Mouse (Mus musculus): ENCODE data around the gene Parm1. TPM values are rescaled to one million over a fixed set of nuclear protein-coding genes. Genes with fewer than 3 reads are reported as not detected.

Gene Parm1
- polyA plus RNA-seq, 1 experiment from 2014 or later: 30.4 TPM

DNA sequence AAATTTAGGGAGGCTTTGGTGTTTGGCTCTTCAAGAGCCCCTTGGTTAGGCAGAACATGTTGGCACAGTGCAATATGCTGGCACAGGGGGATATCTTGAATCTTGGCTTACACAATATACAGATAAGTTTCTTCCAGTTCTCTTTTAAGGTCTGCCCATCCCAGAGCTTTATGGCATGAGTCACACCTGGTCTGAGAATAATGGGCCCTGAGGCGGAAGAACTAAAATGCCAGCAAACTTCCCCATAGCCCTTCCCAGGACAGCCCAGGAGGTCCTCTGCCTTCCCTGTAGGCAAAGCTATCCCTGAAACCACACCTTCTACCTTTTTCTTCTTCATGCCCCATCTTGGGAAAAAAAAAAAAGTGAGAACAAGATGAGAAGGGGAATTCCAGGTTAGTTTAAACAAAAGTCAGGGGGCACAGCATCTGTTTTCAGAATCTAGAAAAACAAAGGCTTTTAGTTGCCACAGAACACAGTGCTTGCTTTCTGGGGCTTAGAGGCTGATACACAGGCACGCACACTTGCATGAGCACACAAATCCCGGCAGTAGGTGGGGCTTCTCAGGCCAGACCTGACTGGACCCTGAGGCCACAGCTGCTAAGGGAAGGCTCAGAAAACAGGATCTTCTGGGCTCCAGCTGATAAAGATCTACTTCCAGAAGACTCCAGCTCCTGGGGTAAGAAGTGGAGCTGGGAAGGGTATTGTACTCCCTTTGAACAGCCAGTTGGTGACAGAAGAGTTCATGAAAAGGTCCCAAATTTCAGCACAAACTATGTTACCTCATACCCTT lies 92.3 kb downstream of the Parm1 start:
- H3K4me1 ChIP-seq: peaks cover 23% of the 10 kb centered on the region
- H3K4me2 ChIP-seq: no peak overlapping the region
- H3K27ac ChIP-seq (replicated peaks): no peak overlapping the region
- H3K27me3 ChIP-seq (replicated peaks): no peaks in the 10 kb centered on the region
- ATAC-seq (ENCODE audit: extremely low read depth, insufficient number of reproducible peaks, low FRiP score, low TSS enrichment): no peak
- 61% methylated on average over 3 of the region's 3 CpGs for WGBS
- H3K9me3 ChIP-seq: no peaks in the 10 kb centered on the region
- H3K36me3 ChIP-seq: peaks cover 16% of the 10 kb centered on the region
- H3K4me3 ChIP-seq: no peak overlapping the region
- H3K9ac ChIP-seq: no peak overlapping the region

DNA sequence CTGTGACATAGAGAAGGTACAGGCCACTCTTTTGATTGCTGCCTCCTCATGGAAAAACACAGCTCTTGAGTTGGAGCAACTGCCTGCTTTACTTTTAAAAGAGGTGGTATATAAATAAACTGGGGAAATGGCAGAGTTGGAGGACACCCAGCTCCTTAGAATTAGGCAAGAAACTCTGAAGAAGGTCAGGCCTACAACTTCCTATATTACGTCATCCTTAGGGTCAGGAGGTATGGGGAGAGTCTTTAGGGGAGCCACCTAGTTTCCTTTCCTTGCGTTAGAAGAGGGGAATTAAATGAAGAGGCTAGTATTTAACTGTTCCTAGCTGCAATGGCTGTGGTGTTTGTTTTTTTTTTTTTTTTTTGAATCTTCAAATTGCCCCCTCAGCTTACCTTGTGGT lies 93.1 kb downstream of the Parm1 start:
- no peak overlapping the region for H3K9ac ChIP-seq
- H3K4me2 ChIP-seq: no peak overlapping the region
- no peak for ATAC-seq (ENCODE audit: extremely low read depth, insufficient number of reproducible peaks, low FRiP score, low TSS enrichment)
- no peak overlapping the region for H3K27ac ChIP-seq (replicated peaks)
- WGBS: 75% methylated on average over 2 of the region's 2 CpGs
- no peaks in the 10 kb centered on the region for H3K27me3 ChIP-seq (replicated peaks)
- H3K4me3 ChIP-seq: no peak overlapping the region
- no peaks in the 10 kb centered on the region for H3K9me3 ChIP-seq
- peaks cover 23% of the 10 kb centered on the region for H3K4me1 ChIP-seq
- H3K36me3 ChIP-seq: peaks cover 16% of the 10 kb centered on the region

DNA sequence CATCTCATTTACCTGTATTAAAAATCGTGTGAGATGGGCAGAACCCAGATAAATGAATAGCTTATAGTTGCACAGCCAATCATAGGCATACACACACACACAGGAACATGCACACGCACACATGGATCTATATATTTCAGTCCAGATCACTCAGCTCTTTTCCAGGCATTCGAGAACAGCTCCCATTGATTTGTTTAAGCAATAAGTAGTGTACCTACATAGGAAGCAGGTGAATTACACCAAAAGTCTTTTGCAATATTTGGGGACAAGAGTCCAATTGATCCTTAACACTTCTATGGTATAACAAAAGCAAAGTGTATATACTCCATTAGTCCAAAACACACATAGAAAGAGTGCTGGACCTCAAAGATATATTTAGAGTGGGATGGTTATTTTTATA lies 94.2 kb downstream of the Parm1 start:
- Histone ChIP-seq H3K4me3 (no peak overlapping the region), H3K27me3 (replicated peaks) (no peaks in the 10 kb centered on the region), H3K4me1 (peaks cover 26% of the 10 kb centered on the region), H3K4me2 (no peak overlapping the region), H3K36me3 (peaks cover 16% of the 10 kb centered on the region), H3K9me3 (no peaks in the 10 kb centered on the region), H3K9ac (no peak overlapping the region), H3K27ac (replicated peaks) (no peak overlapping the region)
- no peak for ATAC-seq (ENCODE audit: extremely low read depth, insufficient number of reproducible peaks, low FRiP score, low TSS enrichment)
- WGBS: 74% methylated on average over 3 of the region's 3 CpGs

DNA sequence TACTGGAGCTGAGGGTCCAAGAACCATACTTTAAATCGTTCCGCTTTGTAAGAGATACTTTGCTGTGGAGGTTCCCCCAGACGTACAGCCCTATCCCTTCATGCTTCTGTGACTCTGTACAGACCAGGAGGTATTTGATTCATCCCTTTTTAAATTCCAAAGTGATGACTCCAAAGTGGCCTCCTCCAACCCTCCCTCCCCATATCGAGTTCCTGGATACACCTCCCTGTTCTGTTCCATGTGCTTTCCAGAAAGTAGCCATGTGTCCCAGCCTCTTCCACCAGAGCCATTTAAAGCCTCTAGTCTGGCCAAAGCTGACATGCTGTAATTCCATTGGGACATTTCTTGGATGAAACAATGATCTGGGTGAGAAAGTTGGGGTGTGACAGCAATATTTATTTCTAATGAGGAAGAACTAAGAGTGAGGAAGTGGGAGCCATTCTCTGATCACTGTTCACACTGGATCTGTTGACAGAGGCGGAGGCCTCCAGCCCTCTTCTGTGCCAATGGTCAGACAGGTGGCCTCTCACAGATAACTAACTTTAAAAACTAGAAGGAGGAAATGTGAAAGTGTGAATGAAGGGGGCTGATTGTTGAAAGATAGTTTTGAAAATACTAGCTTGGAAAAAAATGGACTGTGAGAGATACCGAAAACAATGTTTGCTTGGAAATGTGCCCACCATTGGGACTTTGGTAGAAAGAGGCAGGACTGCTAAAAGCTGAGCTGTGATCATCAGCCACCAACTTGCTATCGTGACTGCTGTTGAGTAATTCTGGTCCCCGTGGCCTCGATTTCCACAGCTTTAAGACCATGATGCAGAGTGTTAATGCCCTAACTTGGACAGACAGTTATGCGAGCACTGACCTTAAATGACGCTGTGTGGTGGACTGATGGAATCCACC lies 100.2 kb downstream of the Parm1 start:
- Histone ChIP-seq H3K9ac (no peak overlapping the region), H3K4me2 (no peak overlapping the region), H3K9me3 (no peaks in the 10 kb centered on the region), H3K27ac (replicated peaks) (peak overlapping the region; percentile 65), H3K4me1 (peaks cover 29% of the 10 kb centered on the region), H3K27me3 (replicated peaks) (no peaks in the 10 kb centered on the region), H3K4me3 (no peak overlapping the region), H3K36me3 (peaks cover 16% of the 10 kb centered on the region)
- no peak for ATAC-seq (ENCODE audit: extremely low read depth, insufficient number of reproducible peaks, low FRiP score, low TSS enrichment)
- 65% methylated on average over 11 of the region's 11 CpGs for WGBS

DNA sequence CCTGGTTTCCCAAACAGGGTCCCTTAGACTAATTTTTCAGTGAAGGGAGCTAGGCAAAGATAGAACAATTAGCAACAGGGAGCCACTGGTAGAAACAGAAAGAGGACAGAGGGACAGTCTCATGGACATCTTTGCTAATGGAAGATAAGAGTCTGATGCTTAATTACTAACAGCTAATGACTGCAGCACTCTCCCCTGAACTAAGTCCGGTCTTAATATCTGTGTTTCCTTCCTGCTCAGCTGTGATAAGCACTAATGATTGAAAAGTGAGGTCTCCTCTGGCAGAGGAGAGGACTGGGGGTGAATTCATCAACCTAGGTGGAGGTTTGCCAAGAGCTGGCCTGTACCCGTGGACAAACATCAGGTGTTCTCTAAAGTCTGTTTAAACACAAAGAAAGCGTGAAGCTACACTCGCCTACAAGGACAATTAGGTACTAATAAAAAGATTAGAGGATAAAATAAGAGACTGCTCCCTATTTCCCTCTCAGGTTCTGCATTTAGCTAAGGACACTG lies 101.3 kb downstream of the Parm1 start:
- H3K9me3 ChIP-seq: no peaks in the 10 kb centered on the region
- H3K9ac ChIP-seq: no peak overlapping the region
- no peak overlapping the region for H3K4me3 ChIP-seq
- no peak overlapping the region for H3K27ac ChIP-seq (replicated peaks)
- H3K4me2 ChIP-seq: no peak overlapping the region
- no peak for ATAC-seq (ENCODE audit: extremely low read depth, insufficient number of reproducible peaks, low FRiP score, low TSS enrichment)
- H3K36me3 ChIP-seq: peaks cover 11% of the 10 kb centered on the region
- H3K4me1 ChIP-seq: peaks cover 29% of the 10 kb centered on the region
- WGBS: 54% methylated on average over 4 of the region's 4 CpGs
- no peaks in the 10 kb centered on the region for H3K27me3 ChIP-seq (replicated peaks)

DNA sequence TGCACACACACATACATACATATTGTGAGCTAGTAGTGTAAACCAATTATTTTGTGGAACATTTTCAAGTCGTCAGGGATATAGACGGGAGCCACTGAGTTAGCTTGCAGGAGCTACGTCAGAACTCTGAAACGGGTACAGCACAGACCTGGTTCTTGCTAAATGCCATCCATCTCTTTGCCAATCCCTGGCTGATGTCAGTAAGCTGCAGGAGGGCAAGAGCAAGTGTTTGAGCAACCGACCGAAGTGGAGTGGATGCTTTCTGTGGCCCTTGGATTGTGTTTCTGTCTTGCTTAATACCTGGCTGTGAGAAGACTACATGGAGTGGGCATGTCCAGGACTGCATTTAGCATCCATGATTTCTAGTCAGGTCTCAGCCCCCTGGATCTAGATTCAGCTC lies 103.8 kb downstream of the Parm1 start:
- Histone ChIP-seq H3K9ac (no peak overlapping the region), H3K27me3 (replicated peaks) (no peaks in the 10 kb centered on the region), H3K36me3 (peaks cover 12% of the 10 kb centered on the region; the same call in 1 of the 2 replicates), H3K4me2 (no peak overlapping the region), H3K27ac (replicated peaks) (no peak overlapping the region), H3K4me3 (no peak overlapping the region), H3K4me1 (peaks cover 29% of the 10 kb centered on the region), H3K9me3 (no peaks in the 10 kb centered on the region)
- no peak for ATAC-seq (ENCODE audit: extremely low read depth, insufficient number of reproducible peaks, low FRiP score, low TSS enrichment)
- 83% methylated on average over 6 of the region's 6 CpGs for WGBS

DNA sequence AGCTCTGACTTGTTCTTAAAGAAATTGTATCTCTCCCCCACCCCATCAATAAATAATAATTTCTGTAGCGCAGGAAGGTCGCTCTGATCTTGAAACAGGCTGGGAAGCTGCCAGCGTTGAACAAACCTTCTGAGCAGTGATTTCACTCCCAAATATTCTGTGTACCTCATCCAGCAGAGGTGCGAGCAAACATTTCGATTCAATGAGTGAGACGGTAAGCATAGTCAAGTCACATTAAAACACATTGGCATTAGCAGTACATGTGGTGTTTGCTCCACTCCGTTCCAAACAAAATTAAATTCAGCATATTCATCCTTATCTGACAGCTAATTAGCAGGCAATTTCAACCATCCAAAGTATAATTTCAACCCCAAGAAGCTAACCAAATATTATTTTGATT lies 109.4 kb downstream of the Parm1 start:
- Histone ChIP-seq H3K4me2 (no peak overlapping the region), H3K4me3 (no peak overlapping the region), H3K9me3 (no peaks in the 10 kb centered on the region), H3K27ac (replicated peaks) (no peak overlapping the region), H3K9ac (no peak overlapping the region), H3K27me3 (replicated peaks) (no peaks in the 10 kb centered on the region), H3K4me1 (peaks cover 17% of the 10 kb centered on the region), H3K36me3 (peaks cover 24% of the 10 kb centered on the region; the same call in 1 of the 2 replicates)
- 85% methylated on average over 7 of the region's 7 CpGs for WGBS
- no peak for ATAC-seq (ENCODE audit: extremely low read depth, insufficient number of reproducible peaks, low FRiP score, low TSS enrichment)

DNA sequence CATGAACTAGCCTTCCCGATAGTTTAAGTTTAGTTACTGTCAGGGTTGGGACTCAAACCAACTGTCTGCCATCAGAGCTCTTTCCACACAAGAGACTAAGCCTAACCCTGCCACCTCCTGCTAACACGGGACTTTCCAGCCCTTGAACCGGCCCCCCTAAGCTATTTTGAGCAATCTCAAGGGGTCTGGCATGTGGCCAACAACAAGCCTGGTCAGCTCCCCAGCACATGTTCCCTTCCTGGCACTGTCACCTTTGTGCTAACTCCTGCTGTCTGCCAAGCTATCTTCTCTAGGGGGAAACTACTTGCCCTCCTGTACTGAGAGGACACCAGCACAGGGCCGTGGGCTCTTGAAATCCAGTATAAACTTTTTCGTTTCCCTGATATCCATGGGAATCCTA lies 112.1 kb downstream of the Parm1 start:
- H3K9ac ChIP-seq: no peak overlapping the region
- peak; percentile 71; the same call in 1 of the 2 replicates for ATAC-seq (ENCODE audit: extremely low read depth, insufficient number of reproducible peaks, low FRiP score, low TSS enrichment)
- H3K4me1 ChIP-seq: peaks cover 17% of the 10 kb centered on the region
- WGBS: 19% methylated on average over 5 of the region's 5 CpGs
- H3K4me2 ChIP-seq: peak overlapping the region; percentile 20; the same call in 1 of the 2 replicates
- no peaks in the 10 kb centered on the region for H3K27me3 ChIP-seq (replicated peaks)
- peaks cover 15% of the 10 kb centered on the region; the same call in 1 of the 2 replicates for H3K36me3 ChIP-seq
- peak overlapping the region; percentile 91 for H3K27ac ChIP-seq (replicated peaks)
- H3K9me3 ChIP-seq: no peaks in the 10 kb centered on the region
- no peak overlapping the region for H3K4me3 ChIP-seq

DNA sequence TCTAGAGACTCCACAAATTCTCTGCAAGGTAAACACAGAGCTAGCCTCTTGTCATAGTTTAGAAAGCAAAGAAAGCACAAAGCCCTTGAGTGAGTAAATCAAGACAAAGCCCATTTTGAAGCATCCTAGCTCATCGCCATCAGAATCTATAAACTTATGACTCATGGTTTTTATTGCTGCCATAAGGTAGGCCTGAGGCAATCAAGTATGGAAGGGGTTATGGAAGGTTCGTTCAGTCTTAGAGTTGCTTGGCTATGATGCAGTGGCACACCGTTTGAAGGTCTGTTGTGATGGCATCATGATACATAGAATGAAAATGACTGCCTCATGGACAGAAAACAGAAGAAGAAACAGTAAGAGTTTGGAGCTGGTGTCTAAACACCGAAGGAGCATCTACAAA lies 133.9 kb downstream of the Parm1 start:
- ATAC-seq (ENCODE audit: extremely low read depth, insufficient number of reproducible peaks, low FRiP score, low TSS enrichment): no peak
- no peaks in the 10 kb centered on the region for H3K9me3 ChIP-seq
- no peak overlapping the region for H3K27ac ChIP-seq (replicated peaks)
- no peak overlapping the region for H3K9ac ChIP-seq
- no peaks in the 10 kb centered on the region for H3K27me3 ChIP-seq (replicated peaks)
- no peak overlapping the region for H3K4me2 ChIP-seq
- 79% methylated on average over 4 of the region's 4 CpGs for WGBS
- H3K36me3 ChIP-seq: no peaks in the 10 kb centered on the region
- no peaks in the 10 kb centered on the region for H3K4me1 ChIP-seq
- H3K4me3 ChIP-seq: no peak overlapping the region

DNA sequence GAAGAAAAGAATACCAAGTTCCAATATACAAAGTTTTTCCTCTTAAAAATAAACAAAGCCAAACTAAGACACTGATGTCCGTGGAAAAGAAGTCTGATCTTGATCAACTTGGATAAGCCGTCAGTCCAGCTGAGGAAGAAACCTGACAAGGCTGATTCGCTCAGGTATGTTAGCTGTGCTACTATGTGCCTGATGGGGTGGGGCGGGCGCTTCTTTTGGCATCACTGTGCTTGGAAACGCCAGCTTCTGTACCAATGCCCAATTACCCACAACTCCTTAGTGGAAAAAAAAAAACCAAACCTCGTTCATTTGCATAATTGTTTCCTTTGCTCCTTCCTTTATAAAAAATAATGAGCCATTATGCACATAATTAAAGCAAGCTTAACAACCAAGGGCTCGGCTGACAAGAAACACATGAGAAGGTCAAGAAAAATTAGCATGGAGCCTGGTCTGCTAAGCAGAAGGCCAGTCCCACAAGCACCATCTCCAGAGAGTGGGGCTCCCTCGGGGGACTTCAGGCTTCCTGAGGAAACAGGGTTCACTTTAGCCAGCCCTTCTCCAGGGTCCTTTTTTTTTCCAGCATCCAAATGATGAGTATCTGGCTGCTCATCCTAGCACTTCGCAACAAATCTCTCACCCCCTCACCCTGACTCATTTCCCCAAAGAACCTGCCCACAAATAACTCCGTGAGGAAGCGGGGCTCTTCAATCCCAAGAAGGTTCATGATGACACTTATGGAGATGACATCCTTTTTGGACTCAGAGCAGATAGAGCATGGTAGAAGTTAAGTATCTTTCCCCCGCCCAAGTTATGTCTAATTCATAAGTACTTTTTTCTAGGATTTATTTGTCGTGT lies 135.9 kb downstream of the Parm1 start:
- Histone ChIP-seq H3K36me3 (no peaks in the 10 kb centered on the region), H3K27me3 (replicated peaks) (no peaks in the 10 kb centered on the region), H3K4me2 (no peak overlapping the region), H3K27ac (replicated peaks) (no peak overlapping the region), H3K9me3 (no peaks in the 10 kb centered on the region), H3K9ac (no peak overlapping the region), H3K4me1 (no peaks in the 10 kb centered on the region), H3K4me3 (no peak overlapping the region)
- no peak for ATAC-seq (ENCODE audit: extremely low read depth, insufficient number of reproducible peaks, low FRiP score, low TSS enrichment)
- 73% methylated on average over 14 of the region's 14 CpGs for WGBS

Measured in heart, embryonic 13.5 days (tissue).